Mouse (Mus musculus) gonadal fat pad, adult 2 months (tissue): Measurements from ENCODE around the gene Cdk8. TPM values are rescaled to one million over a fixed set of nuclear protein-coding genes. Genes with fewer than 3 reads are reported as not detected.
"Not testable (repeated sequence)": the region's sequence is repeated elsewhere in the genome, so short reads cannot be mapped to it uniquely, and the experiment has no call there.

Experiments used
- DNase-seq: peaks from one replicate; pipeline ENCODE4 v3.0.0-alpha.2; 2012; ENCODE audit warnings: low read depth
- polyA plus RNA-seq: library from polyadenylated mRNA; depleted of rRNA; stranded (reverse); fragments of >200 nt; gene quantifications from 2 replicates; pipeline ENCODE4 v1.2.3, GENCODE M21; 2012; rRNA removed

Gene Cdk8
- polyA plus RNA-seq, result 41.8 and 47.4 TPM in 2 replicates

DNA sequence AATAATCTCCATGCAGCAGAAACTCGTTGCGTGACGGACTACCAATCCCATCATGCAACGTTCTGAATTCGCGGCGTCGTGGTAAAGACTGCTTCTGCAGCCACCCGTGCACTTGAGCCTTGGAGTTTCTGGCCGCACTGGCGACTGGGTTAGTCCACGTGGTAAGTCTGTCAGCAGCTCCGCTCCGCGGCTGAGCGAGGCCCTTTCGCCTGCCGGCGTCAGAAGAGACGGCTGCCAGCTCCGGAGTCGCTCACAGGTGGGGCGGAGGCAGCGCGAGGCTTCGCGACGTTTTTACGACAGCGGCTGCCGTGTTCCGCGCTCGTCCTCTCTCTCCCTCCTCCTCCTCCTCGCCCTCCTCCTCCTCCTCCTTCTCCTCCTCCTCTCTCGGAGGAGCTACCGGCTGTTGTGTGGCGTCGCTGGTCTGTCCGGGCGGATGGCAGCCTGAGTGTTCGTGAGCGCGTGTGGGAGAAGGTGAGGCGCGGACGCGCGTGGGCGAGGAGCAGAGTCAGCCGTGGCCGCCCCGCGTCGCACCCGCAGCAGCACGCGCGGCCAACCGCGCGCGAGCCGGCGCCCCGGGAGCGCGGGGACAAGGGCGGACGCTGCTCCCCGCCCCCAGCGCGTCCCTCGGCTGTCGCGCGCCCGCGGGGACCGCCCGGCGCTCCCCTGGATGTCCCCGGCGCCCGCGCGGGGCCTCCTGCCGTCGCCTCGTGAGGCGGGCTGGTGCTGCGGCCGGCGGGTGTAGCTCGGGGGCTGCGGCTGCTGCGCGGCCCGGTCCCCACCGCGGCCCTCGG is at the start of gene Cdk8:
Cdk8 (plus strand) TSS at position 367 of the 791 bp plus-strand sequence.
- DNase-seq, result no peak

DNA sequence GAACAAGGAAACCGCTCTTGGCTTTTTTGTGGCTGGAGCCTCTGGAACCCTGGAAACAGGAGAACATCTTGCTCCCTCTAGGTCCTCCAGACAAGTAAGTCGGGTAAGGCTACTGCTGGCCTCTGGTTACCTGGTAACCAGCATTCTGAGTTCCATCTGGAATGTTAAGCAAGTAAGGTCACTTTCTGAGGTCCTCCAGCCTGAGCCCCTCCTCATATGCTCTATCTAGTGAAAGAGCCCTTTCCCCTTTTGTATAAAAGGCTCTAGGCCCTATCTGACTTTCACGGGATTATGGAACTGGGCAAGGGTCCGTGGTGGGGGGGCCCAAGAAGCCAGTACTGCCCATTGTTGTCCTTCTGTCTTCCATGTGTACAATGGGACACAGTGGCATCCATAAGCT is 45.8 kb upstream of the Cdk8 start, which contains the start of gene 1700001J03Rik:
1700001J03Rik (minus strand) TSS at position 101 of the 400 bp plus-strand sequence.
- DNase-seq, result not testable (repeated sequence)

GRCm38 (mm10) chr5:146187441-146187840 is 43.6 kb upstream of the Cdk8 start:
- not testable (repeated sequence) for DNase-seq

DNA sequence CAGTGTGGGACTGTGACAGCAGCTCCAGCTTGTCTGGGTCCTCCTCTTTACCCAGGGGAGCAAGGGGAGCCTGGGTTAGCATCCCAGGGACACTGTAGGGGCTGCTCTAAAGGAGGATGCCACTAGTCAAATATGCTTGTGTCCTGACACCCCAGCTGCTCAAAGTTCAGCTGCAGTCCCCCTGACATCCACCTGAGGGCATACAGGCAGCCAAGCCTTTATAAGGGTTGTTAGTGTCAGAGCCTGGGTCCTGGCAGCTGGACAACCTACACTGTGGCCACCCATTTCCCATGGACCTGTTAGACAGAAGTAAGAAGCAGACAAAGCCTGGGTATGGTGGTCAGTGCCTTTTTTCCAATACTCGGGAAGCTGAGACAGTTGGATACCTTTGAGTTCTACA is 42.9 kb upstream of the Cdk8 start:
- no peak for DNase-seq

DNA sequence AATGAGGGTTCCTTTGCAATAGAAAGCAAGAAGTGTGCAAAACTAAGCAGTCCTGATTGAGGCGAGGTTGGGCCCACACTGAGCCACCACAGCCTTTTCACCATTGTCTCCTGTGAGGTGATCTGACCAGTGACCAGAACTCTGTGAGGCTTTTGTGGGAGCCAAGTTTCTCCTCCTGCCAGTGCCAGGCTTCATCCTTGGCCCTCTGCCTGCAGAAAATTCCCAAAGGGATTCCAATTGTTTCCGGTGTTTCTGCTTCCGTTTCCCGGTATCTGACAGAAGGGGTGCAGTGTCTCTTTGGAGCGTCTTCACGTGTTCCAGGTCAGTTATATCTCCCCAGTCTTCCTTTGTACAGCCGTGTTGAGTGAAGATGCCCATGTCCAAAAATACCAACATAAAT is 42.3 kb upstream of the Cdk8 start:
- no peak for DNase-seq

- no peak for DNase-seq
Measured at GRCm38 (mm10) chr5:146190093-146190492, 40.9 kb upstream of the Cdk8 start.

- DNase-seq, result no peak
Measured at GRCm38 (mm10) chr5:146190501-146191269, 40.3 kb upstream of the Cdk8 start.

- DNase-seq, result no peak
Measured at GRCm38 (mm10) chr5:146193360-146193759, 37.7 kb upstream of the Cdk8 start.

- DNase-seq, result no peak
Measured at GRCm38 (mm10) chr5:146199073-146199472, 32.0 kb upstream of the Cdk8 start.

GRCm38 (mm10) chr5:146199540-146199939 is 31.5 kb upstream of the Cdk8 start:
- DNase-seq, result no peak

DNA sequence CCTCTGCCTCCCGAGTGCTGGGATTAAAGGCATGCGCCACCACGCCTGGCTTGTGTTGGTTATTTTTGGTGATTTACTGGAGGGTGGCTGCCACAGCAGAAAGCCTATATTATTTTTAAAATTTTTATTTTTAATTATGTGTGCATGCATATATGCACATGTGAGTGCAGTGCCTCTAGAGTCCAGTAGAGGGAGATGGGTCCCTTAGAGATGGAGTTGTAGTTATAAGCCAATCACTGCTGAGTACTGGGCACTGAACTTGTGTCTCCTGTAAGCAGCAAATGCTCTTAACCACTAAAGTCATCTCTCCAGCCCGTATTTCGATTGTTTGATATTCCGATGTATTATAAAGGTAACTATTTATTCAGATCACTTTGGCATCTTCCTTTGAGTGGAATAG is 30.4 kb upstream of the Cdk8 start:
- no peak for DNase-seq

GRCm38 (mm10) chr5:146203921-146204320 is 27.1 kb upstream of the Cdk8 start:
- DNase-seq, result no peak

GRCm38 (mm10) chr5:146205537-146205936 is 25.5 kb upstream of the Cdk8 start:
- no peak for DNase-seq

DNA sequence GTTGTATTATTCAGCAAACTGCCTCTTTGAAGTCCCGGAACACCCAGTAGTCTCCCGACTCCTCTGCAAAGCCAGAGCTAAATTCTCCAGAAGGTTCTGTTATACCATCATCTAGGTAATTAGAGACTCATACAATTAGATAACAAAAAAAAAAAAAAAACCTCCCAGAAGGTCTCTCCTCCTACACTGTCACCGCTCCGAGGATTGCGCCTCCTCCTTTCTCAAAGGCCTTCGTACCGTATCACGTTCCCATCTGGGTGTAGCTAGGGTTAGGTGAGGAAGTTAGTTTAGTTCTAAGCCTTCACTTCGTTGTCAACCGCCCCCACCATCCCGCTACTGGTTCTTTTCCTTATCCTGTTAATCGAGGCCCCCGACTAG is 10.5 kb upstream of the Cdk8 start:
- no peak for DNase-seq

DNA sequence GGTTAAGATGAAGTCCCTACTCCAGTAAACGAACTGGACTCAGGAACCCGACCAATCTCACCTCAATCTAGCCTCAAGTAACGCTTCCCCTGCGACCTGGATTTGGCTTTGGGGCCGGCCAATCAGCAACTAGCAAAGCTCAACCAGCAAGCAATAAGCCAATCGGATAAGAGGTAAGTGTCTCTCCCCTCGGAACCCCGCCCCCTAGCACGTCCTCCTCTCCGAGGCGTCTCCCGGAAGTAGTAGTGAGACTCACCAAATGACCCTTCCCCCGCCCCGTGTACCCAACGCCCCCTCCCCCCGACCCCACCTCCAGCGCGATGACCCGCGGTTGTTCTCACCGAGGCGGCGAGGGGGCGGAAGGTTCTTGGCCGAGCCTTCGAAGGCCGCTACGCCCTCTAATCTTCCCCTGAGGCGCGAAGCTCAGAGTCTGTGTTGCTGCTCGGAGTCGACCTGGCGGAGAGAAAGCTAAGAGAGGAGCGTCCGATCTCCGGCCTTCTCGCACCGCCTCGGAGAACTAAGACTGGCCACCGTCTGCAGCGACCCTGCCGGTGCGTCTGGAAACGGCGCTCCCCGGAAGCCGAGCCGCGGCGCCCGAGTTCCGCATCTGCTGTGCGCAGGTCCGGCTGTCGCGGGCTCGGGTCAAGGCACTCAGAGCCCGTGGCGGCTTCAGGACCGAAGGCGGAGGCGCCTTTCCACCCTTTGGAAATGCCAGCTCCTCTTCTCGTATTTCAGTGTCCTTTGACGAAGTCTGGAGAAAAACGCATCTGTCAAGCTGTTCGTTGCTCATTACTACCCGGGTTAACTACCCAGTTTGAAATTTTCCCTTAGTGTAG is 9.9 kb upstream of the Cdk8 start, which contains the start of gene Rnf6:
Rnf6 (minus strand) TSS at position 677 of the 836 bp plus-strand sequence.
- peak; percentile 85 for DNase-seq

DNA sequence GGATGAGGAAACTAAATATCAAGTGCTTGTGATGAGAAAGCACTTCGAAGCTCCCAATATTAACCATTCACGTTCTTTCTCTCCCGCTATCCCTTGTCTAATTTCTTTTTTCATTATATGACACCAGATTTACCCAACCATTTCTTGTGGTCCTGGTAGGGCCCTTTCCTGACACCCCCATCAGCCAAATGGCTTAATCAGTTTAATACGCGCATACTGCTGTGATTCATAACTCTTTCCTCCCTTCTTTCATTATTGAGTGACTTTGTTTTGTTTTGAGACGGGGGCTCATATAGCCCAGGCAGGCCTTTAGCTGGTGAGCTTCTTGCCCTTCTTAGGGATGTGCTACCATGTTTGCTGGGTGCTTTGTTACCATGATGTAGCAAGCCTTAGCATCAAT is 9.3 kb upstream of the Cdk8 start:
- no peak for DNase-seq

- DNase-seq, result no peak
Measured at GRCm38 (mm10) chr5:146223786-146224185, 7.2 kb upstream of the Cdk8 start.

DNA sequence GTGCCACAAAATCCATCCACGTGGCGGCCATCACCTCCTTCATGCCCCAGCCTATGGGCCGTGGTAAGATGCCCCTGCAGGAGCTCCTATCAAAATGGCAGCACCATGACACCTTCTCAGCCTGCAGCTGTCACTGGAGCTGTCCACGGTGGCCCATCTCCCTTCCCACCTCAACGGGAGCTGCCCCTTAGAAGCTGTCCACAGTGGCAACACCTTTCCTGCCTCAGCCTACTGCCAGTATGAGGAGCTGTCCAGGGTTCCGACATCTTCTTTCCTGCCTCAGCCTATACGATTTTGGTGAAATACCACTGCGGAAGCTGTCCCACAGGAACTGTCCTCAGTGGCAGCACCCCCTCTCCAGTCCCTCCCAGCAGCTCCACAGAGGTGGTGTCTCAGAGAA is 3.5 kb upstream of the Cdk8 start:
- DNase-seq, result no peak

- DNase-seq, result no peak
Measured at GRCm38 (mm10) chr5:146229869-146230650, 970 bp upstream of the Cdk8 start.

DNA sequence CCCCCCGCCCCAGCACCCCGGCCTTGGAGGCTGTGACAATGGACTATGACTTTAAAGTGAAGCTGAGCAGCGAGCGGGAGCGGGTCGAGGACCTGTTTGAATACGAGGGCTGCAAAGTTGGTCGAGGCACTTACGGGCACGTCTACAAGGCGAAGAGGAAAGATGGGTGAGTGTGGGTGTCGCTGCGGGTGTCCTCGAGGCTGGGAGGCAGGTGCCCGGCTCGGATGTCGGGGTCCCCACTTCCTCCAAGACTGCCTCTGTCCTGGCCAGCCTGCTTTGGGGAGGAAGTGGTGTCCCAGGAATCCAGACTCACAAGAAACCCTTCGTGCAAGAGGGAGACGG is 596 bp downstream of the Cdk8 start:
- DNase-seq, result no peak

DNA sequence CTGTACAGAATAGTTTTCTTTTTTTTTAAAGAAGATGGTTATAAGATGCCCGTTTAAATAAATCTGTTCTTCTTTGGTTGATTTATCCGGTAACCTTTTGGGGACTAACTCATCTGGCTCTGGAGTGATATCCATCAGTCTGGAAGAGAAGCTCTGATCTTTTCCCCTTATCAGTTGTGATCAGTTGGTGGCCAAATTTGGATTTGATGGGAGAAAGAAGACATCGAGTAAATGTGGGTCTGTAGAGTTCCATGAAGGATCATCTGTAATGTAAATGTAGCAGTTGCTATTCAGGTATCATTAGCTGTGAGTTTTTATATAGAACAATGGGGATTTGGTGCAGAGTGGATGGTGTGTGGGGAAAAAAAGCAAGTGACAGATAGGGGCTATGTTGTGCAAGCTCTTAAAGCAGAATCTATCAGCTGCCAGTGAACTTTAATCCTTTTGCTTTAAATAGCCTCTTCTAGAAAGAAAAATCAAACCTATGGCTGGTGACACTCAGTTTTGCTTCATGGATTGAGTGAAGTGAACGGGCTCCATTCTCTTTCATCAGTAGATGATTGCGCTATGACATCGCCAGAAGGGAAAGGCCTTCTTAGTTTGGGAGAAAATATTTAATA is 1.1 kb downstream of the Cdk8 start:
- DNase-seq, result no peak
